Mouse (Mus musculus) lung, postnatal 0 days (tissue): ENCODE results near the gene Spata25. TPM values are rescaled to one million over a fixed set of nuclear protein-coding genes. Genes with fewer than 3 reads are reported as not detected.
"Not testable (repeated sequence)": the region's sequence is repeated elsewhere in the genome, so short reads cannot be mapped to it uniquely, and the experiment has no call there.

Experiments used
- ATAC-seq: fragments of 200-750 bp; cut with Nextera tagmentation; 2 replicates; pipeline ENCODE4 v1.8.0; 2017; ENCODE audit warnings: moderate library complexity
- DNase-seq: peaks from one replicate; pipeline ENCODE4 v3.0.0-alpha.2; 2016; ENCODE audit warnings: low spot score
- H3K27ac ChIP-seq: fragments of 300-500 bp; sonication (generic); 2 replicates; pipeline ENCODE4 v1.5.1; 2014; ENCODE audit warnings: antibody characterized with exemption, mild to moderate bottlenecking, low read length, mixed read lengths
- H3K27me3 ChIP-seq: fragments of 300-500 bp; sonication (generic); replicated peaks from 2 replicates; pipeline ENCODE4 v1.6.1; 2014; ENCODE audit warnings: low read length, mixed read lengths; ENCODE audit not compliant: insufficient read depth
- H3K36me3 ChIP-seq: fragments of 300-500 bp; sonication (generic); 2 replicates; pipeline ENCODE4 v1.6.1; 2014; ENCODE audit warnings: low read length, mixed read lengths; ENCODE audit not compliant: insufficient read depth
- H3K4me1 ChIP-seq: fragments of 300-500 bp; sonication (generic); 2 replicates; pipeline ENCODE4 v1.6.1; 2014; ENCODE audit warnings: antibody characterized with exemption, low read depth, low read length, mixed read lengths; ENCODE audit not compliant: insufficient read depth
- H3K4me2 ChIP-seq: fragments of 300-500 bp; sonication (generic); replicated peaks from 2 replicates; pipeline ENCODE4 v1.6.1; 2014; ENCODE audit warnings: low read depth, mild to moderate bottlenecking, low read length, moderate library complexity, mixed read lengths
- H3K4me3 ChIP-seq: fragments of 300-500 bp; sonication (generic); 2 replicates; pipeline ENCODE4 v1.5.1; 2014; ENCODE audit warnings: low read depth, low read length
- H3K9ac ChIP-seq: fragments of 300-500 bp; sonication (generic); replicated peaks from 2 replicates; pipeline ENCODE4 v1.6.1; 2014; ENCODE audit warnings: low read depth, mild to moderate bottlenecking
- H3K9me3 ChIP-seq: fragments of 300-500 bp; sonication (generic); 2 replicates; pipeline ENCODE4 v1.6.1; 2016; ENCODE audit warnings: low read length, mixed read lengths
- CTCF ChIP-seq: IDR thresholded peaks from 2 replicates; pipeline ENCODE4 v1.5.1; 2016; ENCODE audit warnings: antibody characterized with exemption, mild to moderate bottlenecking
- EP300 ChIP-seq: IDR thresholded peaks from 2 replicates; pipeline ENCODE4 v1.6.1; 2016; ENCODE audit warnings: antibody characterized with exemption, mild to moderate bottlenecking, control low read depth
- WGBS: fragments of 180-500 bp; shearing (Covaris S2); extraction: QIAGEN DNeasy Blood & Tissue Kit; methylation state at CpG from one replicate; pipeline ENCODE4 v1.1.7; 2014; 5-methylcytosine and 5-hydroxymethylcytosine counted together
- polyA plus RNA-seq: library from polyadenylated mRNA; unstranded; fragments of >200 nt; fragmentation: Nextera tagmentation; extraction: Ambion mirVana; gene quantifications from 2 replicates; pipeline ENCODE4 v1.2.1, GENCODE M21; 2015

Gene Spata25
- not detected in 2 replicates for polyA plus RNA-seq

- Histone ChIP-seq H3K4me1 (no peaks in the 10 kb centered on the region; the same call in 1 of the 2 replicates), H3K9ac (no peak within 1 kb of the TSS), H3K27me3 (no peaks in the 10 kb centered on the region), H3K27ac (no peak within 1 kb of the TSS), H3K4me2 (no peak within 1 kb of the TSS), H3K9me3 (no peaks in the 10 kb centered on the region), H3K36me3 (peaks cover 12% of the 10 kb centered on the region), H3K4me3 (no peak within 1 kb of the TSS)
- ATAC-seq (no peak), DNase-seq (no peak)
- WGBS: 86% methylated on average over 6 of the region's 6 CpGs
- TF ChIP-seq CTCF (no peak), EP300 (no peak)
Measured at GRCm38 (mm10) chr2:164828437-164828836, at the start of gene Spata25. Gene Spata25 (minus strand): TSS chr2:164828537.

GRCm38 (mm10) chr2:164877376-164878215, 49.3 kb upstream of the Spata25 start:
- not testable (repeated sequence) for H3K27ac ChIP-seq, H3K9ac ChIP-seq, ATAC-seq, H3K9me3 ChIP-seq, H3K36me3 ChIP-seq, H3K4me3 ChIP-seq, DNase-seq, H3K27me3 ChIP-seq, H3K4me1 ChIP-seq
- WGBS: 65% methylated on average over 11 of the region's 11 CpGs
- H3K4me2 ChIP-seq: peak overlapping the region; percentile 69

GRCm38 (mm10) chr2:164875648-164876047, 47.3 kb upstream of the Spata25 start:
- not testable (repeated sequence) for H3K36me3 ChIP-seq, H3K4me2 ChIP-seq, H3K9ac ChIP-seq, ATAC-seq, H3K4me3 ChIP-seq, DNase-seq, H3K9me3 ChIP-seq, H3K4me1 ChIP-seq, H3K27me3 ChIP-seq
- 50% methylated on average over 2 of the region's 2 CpGs for WGBS
- TF ChIP-seq CTCF: 0 out of 2 replicates have a peak, but pooled peaks have one; percentile 13
- 0 out of 2 replicates have a peak overlapping the region, but pooled peaks have one; percentile 3 for H3K27ac ChIP-seq

- Histone ChIP-seq H3K27ac (peak overlapping the region; percentile 77), H3K9me3 (no peaks in the 10 kb centered on the region), H3K4me3 (no peak overlapping the region), H3K27me3 (no peaks in the 10 kb centered on the region), H3K36me3 (no peaks in the 10 kb centered on the region), H3K4me1 (0 out of 2 replicates have a peak, but pooled peaks cover 3% of the 10 kb centered on the region), H3K9ac (no peak overlapping the region), H3K4me2 (no peak overlapping the region)
- ATAC-seq (peak; percentile 70), DNase-seq (peak; percentile 79)
- WGBS: 14% methylated on average over 1 of the region's 1 CpGs
- TF ChIP-seq CTCF (no peak), EP300 (peak; percentile 98)
Measured at GRCm38 (mm10) chr2:164874239-164874769, 46.0 kb upstream of the Spata25 start.

DNA sequence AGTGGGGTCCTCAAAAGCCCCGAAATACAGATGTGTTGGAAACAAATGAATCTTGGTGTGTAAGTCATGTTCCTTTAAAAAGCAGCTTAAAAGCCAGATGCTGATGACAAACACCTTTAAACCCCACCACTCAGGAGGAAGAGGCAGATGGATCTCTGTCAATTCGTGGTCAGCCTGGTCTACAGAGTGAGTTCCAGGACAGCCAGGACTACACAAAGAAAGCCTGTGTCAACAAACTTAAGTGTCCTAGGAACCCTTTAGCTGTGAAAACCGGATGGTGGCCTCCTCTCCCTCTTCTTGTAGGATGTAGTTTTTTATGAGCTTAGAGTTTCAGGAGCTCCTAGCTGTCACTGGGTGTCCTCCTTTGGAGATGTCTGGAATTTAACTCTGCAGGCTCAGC, 45.3 kb upstream of the Spata25 start:
- Histone ChIP-seq H3K9ac (no peak overlapping the region), H3K4me1 (0 out of 2 replicates have a peak, but pooled peaks cover 3% of the 10 kb centered on the region), H3K27me3 (no peaks in the 10 kb centered on the region), H3K27ac (peak overlapping the region; percentile 34), H3K4me2 (no peak overlapping the region), H3K36me3 (no peaks in the 10 kb centered on the region), H3K4me3 (no peak overlapping the region), H3K9me3 (no peaks in the 10 kb centered on the region)
- TF ChIP-seq EP300: no peak
- no peak for TF ChIP-seq CTCF
- DNase-seq: no peak
- 27% methylated on average over 3 of the region's 3 CpGs for WGBS
- ATAC-seq: peak; percentile 25; the same call in 1 of the 2 replicates

DNA sequence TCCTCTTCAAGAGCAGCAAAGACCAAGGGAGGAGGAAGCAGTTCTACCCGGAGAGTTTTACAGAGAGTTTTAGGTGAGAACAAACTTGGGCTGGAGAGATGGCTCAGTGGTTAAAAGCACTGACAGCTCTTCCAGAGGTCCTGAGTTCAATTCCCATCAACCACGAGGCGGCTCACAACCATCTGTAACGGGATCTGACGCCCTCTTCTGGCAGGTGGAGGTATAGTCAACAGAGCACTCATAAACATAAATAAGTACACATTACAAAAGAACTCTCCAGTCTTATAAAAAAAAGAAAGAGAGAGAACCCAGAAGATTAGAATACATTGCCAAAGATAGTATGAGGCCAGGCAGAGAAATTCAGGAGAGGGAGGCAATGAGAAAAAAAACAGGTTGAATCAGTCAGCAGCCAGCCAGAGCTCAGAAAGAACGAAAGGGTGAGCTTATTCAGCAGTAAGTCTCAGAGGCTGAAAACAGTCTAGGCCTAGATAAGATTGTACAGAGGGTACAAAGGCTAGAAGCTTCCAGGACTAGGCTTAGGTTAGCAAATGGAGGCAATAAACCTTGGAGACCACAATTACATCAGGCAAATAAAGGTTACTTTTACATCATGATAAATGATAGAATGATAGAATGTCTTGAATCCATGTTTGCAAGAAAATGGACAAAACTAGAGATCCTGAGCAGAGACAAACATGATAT, 43.4 kb upstream of the Spata25 start:
- H3K4me1 ChIP-seq: 0 out of 2 replicates have a peak, but pooled peaks cover 3% of the 10 kb centered on the region
- no peaks in the 10 kb centered on the region for H3K9me3 ChIP-seq
- no peak for ATAC-seq
- H3K4me2 ChIP-seq: no peak overlapping the region
- no peak for TF ChIP-seq EP300
- TF ChIP-seq CTCF: no peak
- H3K27ac ChIP-seq: no peak overlapping the region
- no peaks in the 10 kb centered on the region for H3K36me3 ChIP-seq
- no peak overlapping the region for H3K4me3 ChIP-seq
- no peak for DNase-seq
- 50% methylated on average over 6 of the region's 6 CpGs for WGBS
- H3K9ac ChIP-seq: no peak overlapping the region
- no peaks in the 10 kb centered on the region for H3K27me3 ChIP-seq
